Mouse (Mus musculus): ENCODE results near the gene Magoh. TPM values are rescaled to one million over a fixed set of nuclear protein-coding genes. Genes with fewer than 3 reads are reported as not detected.

Gene Magoh
- polyA plus RNA-seq, 1 experiment: 51.8 TPM

DNA sequence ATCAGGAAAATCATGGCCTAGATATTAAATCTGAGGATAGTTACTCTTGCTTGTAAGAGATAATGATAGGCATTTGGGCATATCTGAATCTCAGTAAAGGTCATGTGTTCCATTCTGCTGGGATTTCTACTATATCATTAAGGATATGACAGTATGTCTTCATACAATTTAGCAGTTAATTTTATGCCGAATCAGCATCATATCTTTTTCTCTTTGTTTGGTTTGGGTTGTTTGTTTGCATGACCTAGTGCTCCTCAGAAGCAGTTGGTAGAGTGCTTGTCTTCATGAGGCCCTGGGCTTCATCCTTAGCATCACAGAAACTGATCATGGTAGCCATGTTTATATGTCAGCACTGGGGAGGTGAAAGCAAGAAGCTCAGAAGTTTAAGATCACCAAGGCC lies 2.1 kb downstream of the Magoh start:
- WGBS: 87% methylated on average over 1 of the region's 1 CpGs
- DNase-seq (ENCODE audit: low read depth, low spot score): no peak

DNA sequence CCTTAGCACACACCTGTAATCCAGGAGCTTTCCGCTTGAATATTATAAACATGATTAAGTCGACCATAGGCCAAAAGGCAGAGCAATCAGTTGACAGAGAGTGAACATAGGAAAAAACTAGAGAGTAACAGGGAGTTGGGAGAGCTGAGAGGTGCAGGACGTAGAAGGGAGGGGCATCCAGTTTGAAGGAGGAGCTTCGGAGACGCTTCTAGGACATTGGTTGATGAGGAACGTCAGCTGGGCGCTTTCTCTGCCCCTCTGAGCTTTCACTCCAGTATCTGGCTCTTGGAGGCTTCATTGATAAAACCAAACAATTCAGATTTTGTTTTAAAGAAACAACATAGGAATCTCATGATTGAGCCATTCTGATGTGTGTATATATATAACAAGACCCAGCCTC lies 6.8 kb downstream of the Magoh start:
- 83% methylated on average over 7 of the region's 7 CpGs for WGBS
- DNase-seq (ENCODE audit: low read depth, low spot score): no peak

DNA sequence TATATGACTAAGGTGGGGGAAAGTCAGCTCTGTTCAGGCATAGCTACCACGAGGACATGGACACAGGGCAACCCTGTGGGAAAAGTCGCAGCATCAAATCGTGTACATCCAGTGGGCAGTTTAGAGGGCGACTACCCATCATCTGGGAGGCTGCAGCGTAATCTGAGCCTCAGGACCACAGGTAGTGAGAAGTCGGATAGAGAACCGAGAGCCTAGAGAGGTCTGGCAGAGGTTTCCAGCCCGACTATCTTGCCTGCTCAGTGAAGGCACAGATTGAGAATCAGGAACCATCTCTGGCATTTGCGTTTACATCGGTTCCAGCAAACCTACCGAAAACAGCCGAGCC lies 9.8 kb downstream of the Magoh start:
- WGBS: 1% methylated on average over 12 of the region's 12 CpGs
- DNase-seq (ENCODE audit: low read depth, low spot score): no peak

DNA sequence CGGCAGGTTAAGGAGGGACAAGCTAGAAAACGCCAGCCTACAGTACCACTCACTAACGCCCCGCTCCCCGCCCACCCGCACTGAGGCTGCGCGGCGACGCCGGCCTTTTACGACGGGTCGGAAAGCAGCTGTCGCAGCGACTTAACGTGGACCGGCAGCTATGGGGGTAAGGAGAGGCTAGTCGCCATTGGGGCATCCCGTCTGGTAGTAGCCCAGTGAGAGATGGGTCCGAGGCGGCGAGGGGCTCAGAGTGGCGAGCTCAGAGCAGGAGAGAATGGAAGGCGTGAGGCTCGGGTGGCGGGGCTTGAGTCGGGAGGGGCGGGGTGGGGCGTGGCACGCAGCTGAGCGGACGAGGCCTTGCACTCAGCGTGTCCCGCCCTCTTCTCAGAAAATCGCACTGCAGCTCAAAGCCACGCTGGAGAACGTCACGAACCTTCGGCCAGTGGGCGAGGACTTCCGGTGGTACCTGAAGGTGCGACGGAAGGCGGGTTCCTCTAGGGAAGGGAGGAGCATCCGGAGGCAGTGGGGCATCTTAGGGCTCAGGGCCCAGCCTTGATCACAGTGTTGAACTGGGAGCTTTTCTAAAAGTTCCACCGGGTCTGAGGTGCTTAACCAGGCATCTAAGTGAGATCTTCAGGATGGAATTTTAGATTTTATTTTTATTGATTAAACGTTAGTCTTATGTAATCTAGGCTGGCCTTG lies 10.3 kb downstream of the Magoh start, which contains the start of gene 0610037L13Rik:
0610037L13Rik (plus strand) TSS at position 83 of the 702 bp plus-strand sequence.
- WGBS: under 1% methylated on average over 48 of the region's 48 CpGs
- peak; percentile 90 for DNase-seq (ENCODE audit: low read depth, low spot score)

DNA sequence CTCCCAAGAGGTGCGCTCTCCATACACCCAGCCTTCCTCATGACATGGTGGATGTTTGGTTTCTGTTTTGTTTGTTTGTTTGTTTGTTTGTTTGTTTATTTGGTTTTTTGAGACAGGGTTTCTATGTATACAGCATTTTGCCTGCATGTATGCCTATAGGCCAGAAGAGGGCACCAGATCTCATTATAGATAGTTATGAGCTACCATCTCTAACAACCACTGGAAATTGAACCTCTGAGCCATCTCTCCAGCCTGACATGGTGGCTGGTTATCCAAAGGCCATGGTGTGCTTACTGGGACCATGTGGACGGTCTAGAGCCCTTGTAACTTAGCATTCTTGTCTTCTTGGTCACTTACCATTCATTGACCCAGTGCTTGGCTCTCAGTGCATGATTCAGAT lies 13.1 kb downstream of the Magoh start:
- DNase-seq (ENCODE audit: low read depth, low spot score): no peak
- WGBS: 80% methylated on average over 2 of the region's 2 CpGs

DNA sequence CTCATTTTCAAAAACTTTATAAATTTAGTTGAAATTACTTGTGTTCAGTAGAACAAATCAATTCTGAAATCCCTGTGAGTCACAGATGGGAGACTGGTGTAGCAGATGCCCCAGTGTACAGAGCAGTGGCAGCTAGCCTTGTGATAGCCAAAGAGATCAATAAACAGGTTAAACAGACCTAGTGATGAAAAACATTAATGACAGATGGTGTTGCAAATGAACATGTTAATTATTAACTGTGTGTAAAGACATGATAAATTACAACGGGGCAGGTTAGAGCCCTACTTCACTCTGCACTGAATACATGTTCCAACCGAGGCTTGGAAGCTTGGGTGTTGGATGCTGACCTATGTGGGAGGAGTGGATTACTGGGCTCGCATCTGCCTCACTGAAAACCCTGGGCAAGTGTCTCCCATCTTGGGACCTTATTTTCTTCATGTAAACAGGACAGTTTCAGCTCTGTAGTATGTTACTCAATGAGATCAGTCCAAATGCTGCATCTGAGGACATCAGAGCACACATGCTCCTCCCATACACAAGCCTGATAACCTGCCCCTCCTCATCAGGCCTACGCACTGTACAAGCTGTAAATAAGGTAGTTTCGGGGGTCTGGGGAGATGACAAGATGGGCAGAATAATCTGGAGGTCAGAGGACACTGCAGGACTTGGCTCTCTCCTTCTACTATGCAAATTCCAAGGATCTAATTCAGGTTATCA lies 19.8 kb downstream of the Magoh start:
- no peak for DNase-seq (ENCODE audit: low read depth, low spot score)
- 54% methylated on average over 5 of the region's 5 CpGs for WGBS

DNA sequence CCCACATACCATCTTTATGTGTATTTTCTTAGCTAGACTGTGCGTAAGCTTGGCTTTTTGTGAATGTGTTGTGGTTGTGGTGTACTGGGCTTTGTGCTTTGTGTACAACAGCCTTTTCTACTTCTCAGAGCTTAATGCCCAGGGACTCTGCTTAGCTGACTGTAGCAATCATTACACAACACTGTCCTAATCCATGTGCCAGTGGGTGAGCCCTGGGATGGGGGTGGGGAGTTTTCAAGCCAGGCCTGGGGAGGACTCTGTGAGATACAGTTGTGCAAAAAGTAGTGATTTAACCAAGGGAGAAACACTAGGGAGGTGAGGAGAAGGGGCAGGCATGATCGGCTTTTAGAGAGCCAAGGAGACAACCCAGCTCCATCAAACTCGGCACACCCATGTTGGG lies 20.7 kb downstream of the Magoh start:
- DNase-seq (ENCODE audit: low read depth, low spot score): no peak
- 85% methylated on average over 3 of the region's 3 CpGs for WGBS

DNA sequence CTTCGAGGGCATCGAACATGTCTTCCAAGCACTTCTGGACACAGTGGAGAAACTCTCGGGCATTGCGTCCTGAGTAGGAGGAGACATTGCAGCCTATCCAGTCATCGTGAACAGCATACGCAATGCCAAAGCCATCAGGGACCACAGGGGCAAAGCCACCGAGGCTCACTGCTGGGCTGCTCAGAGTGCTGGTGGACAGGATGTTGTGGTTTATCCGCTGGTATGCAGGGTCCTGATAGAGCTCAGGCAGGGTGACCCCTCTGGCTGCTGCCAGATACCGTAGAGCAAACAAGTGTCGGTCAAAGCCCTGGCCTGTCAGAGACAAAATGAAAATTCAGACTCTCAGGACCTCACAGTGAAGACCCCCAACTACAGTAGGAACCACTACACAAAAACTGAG lies 24.7 kb downstream of the Magoh start:
- DNase-seq (ENCODE audit: low read depth, low spot score): no peak
- WGBS: 95% methylated on average over 10 of the region's 10 CpGs

DNA sequence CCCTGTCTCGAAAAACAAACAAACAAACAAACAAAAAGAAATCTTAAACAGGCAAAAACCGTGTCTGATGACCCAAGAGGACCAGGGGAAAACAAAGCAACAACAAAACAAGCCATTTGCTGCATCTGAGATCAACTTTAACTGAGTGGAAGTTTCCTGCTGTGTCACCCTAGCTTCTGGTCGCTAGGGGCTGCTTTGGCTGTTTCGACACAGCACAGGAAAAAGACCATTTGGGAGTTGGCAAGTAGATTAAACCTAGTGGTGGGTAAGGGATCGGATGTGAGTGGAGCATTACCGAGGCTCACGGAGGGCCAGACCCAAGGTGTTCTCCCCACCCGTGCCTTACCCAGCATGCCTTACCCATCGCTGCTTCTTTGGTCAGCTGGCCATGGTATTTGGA lies 27.0 kb downstream of the Magoh start:
- WGBS: 89% methylated on average over 9 of the region's 9 CpGs
- DNase-seq (ENCODE audit: low read depth, low spot score): no peak

DNA sequence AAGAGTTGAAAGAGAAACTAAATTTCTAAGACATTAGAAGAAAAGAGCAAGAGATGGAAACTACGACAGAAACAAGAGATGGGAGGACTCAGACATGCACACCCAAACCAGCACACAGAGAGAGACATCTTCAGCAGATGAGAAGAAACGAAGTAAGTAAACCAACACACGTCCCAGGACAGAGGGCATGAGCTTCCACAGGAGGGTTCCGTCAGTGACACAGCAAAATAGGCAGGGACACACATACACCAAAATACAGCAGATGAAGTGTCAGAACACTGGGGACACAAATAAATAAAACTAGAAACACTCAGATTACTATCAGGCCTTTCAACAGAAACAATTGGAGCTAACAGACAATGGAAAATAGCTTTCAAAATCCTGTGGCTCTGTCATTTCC lies 30.5 kb downstream of the Magoh start:
- DNase-seq (ENCODE audit: low read depth, low spot score): no peak
- 88% methylated on average over 4 of the region's 4 CpGs for WGBS

DNA sequence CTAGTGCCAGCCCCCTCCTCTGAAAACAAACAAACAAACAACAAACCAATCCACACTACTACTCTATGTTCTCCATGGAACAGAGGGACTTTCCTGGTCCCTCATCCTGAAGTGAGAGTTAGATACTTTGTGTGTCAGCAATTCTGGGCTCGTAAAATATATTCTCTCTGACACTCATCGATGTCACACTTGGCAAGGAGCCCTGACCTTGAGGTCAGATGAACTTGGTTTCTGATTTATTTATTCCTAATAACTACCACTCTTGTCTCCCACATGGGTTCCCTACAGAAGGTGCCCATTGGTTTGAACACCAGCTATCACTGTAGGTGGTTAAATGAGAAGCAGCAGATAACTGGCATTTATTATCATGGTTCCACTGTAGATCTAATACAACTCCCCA lies 40.8 kb downstream of the Magoh start:
- DNase-seq (ENCODE audit: low read depth, low spot score): no peak
- WGBS: 40% methylated on average over 2 of the region's 2 CpGs

DNA sequence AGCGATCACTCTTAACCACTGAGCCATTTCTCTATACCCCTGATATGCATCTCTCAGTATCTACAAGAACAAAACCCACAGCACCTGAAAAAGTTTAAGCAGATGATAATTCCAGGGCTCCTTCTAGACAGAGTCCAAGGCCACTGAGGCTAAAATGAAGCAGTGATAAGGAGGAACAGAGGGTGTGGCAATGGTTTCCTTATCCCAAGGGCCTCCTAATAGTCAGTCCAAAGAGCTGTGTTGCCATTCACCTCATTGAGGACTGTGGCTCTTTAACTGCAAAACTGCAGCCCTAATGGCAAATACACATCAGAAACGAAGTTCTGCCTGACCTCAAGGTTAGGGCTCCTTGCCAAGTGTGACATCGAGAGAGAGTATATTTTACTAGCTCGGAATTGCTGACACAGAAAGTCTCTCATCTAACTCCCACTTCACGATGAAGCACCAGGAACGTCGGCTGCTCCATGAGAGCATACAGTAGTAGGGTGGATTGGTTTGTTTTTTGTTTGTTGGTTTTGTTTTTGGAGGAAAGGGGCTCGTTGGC lies 41.7 kb downstream of the Magoh start:
- 23% methylated on average over 8 of the region's 8 CpGs for WGBS
- DNase-seq (ENCODE audit: low read depth, low spot score): peak; percentile 64

DNA sequence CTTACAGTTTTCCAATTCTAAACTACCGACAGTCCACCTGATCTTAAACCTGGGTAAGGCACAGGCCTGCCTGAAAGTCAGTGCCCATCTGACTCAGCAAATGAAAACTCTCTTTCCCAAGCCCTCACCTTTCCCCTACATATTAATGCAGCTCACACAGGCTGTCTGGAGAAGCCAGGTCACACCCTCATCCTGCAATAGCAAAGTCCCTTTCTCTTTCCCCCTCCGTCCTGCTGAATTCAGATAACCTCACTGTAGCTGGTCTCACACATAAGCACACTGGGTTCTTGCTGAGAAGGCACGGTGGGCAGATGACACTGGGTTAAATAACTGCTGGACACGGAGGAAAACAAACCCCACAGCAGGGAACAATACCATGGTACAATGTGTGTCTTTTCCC lies 42.4 kb downstream of the Magoh start:
- 18% methylated on average over 4 of the region's 4 CpGs for WGBS
- DNase-seq (ENCODE audit: low read depth, low spot score): peak; percentile 67

DNA sequence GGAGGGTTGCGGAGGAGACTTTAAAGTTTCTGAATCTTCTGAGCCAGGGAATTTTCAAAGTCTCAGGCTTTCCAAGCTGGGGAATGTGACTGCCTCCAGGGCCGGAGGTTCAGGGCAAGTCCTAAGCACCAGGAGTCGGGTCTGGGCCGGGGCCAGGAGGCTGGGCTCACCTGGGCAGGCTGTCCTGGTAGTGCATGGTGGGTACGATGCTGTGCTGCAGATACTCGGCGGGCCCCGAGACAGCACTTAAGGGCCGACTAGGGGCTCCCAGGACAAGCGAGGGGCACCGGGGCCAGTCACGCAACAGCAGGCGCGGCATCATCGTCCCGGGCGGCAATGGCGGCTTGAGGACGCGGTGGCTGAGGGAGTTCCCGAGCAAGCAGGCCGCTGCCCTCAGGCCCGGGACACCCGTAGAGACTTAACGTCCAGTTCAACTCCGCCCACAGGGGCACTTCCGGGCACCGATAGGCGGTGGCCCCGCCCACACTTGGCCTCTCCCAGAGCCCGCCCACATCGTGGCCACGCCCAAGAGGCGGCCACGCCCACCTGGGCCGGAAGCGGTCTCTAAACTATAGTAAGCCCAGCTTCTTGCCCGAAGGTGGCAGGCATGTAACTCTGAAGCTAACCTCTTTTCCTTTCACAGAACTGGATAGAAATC lies 43.7 kb downstream of the Magoh start, which contains the start of gene Cpt2:
Cpt2 (minus strand) TSS at position 466 of the 658 bp plus-strand sequence.
- DNase-seq (ENCODE audit: low read depth, low spot score): peak; percentile 92
- under 1% methylated on average over 38 of the region's 38 CpGs for WGBS

DNA sequence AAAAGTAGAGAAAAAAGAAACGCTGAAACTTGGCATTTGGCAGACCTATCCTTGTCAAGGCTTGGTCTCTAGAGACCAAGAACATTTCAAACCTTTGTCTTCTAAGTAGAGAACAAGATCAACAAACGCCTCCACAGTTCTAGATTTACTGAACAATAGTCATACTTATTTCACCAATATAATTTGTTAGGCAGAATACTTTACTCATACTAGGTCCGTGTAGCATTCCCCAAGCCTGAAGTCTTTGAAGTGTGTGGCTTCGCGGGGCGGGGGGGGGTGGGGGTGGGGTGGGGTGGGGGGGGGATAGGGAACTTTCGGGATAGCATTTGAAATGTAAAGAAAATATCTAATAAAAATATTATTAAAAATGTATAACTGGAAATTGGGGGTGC lies 44.2 kb downstream of the Magoh start:
- 21% methylated on average over 7 of the region's 7 CpGs for WGBS

DNA sequence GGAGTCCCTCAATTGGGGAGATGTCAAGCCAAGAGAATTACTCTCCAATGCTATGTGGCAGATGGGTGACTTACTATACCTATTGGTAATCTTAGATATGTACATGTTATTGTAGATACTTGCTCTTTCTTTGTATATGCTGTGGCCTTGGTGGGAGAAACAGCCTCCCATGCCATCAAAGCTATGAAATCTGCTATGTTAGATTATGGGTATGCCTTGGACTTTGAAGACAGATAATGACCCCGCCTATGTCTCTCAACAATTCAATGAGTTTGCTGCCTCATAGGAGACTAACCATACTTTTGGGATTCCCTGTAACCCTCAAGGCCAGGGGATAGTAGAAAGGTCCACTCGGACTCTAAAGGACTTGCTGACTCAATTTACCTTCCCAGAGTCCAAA lies 48.7 kb downstream of the Magoh start:
- DNase-seq (ENCODE audit: low read depth, low spot score): no peak
- WGBS: 71% methylated on average over 2 of the region's 2 CpGs

More for the DNA sequence above, 44.2 kb downstream of the Magoh start:
- DNase-seq (ENCODE audit: low read depth, low spot score): no peak

DNA sequence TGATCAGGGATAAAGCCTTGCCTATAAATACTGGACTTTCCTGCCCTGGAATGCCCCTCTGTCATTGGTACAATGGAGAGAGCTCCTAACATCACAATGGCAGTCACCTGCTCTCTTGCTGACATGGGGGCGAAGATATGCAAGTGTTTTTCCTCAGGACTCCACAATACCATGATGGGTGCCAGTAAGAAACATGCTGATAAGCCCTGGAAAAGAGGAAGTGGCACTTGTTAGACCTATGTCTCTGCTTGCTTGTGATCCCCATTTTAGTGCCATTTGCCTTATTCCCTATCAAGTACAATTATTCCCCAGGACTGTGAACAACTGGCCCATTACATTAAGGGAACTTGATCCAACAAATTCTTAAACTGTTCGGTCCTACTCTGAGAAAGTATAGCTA lies 49.2 kb downstream of the Magoh start:
- DNase-seq (ENCODE audit: low read depth, low spot score): no peak
- 88% methylated on average over 2 of the region's 2 CpGs for WGBS

DNA sequence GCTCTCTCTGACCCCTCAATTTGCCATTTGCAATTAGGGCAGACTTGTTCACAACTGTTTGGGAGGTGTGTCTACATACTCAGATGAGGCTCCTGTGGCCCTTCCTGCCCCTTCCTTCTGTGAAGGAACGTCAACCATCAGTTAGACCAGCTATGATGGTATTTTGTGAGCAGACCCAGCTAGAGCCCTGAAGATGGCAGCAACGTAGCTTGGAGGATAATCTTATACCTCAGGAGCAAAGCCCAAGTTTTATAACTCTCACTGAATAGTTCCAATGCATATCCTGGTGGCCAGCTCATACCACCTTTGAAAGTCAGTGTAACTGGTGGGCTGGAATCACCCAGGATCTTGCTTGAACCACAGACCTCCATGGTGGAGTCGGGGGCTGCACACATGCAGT lies 51.9 kb downstream of the Magoh start:
- 79% methylated on average over 3 of the region's 3 CpGs for WGBS
- no peak for DNase-seq (ENCODE audit: low read depth, low spot score)

DNA sequence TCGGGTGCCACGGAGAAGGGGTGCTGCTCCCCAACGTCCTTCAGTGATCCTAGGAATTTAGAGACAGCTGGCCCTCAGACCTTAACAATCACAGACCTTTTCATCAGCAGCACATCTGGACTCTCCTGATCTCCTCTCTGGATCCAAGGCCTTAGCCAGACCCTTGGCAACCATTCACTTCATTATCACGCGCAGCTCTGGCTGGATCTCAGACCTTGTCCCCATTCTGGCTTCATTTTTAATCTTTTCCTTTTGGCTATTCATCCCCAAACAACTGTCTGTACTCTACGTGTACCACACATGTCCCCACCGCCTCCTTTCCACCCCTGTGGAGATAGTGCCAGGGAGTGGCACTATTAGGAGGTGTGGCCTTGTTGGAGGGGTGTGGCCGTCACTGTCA lies 53.7 kb downstream of the Magoh start:
- no peak for DNase-seq (ENCODE audit: low read depth, low spot score)

DNA sequence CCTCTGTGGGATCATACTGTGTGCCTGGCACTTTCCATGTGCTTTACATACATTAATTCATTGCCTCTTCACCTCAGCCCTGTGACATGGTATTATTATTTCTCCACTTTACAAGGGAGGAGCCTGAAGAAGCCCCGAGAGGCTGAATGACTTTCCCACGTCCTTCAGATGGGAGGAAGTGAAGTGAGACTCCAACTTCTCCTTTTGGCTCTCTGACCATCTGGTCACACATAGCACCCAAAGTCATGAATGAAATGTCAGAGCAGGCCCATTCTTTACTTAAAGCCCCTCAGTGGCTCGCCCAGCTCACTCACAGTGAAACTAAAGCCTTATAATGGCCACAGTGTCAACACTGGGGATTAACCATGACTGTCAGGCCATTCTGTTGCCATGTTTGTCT lies 55.7 kb downstream of the Magoh start:
- no peak for DNase-seq (ENCODE audit: low read depth, low spot score)
- 50% methylated on average over 3 of the region's 3 CpGs for WGBS

More for the DNA sequence above, 53.7 kb downstream of the Magoh start:
- WGBS: 57% methylated on average over 8 of the region's 8 CpGs
